Mouse (Mus musculus) forebrain, embryonic 15.5 days (tissue): ENCODE results near the gene B3gnt9. TPM values are rescaled to one million over a fixed set of nuclear protein-coding genes. Genes with fewer than 3 reads are reported as not detected.

Experiments used
- ATAC-seq: fragments of 200-750 bp; cut with Nextera tagmentation; replicated peaks from 2 replicates; pipeline ENCODE4 v1.8.0; 2017; ENCODE audit warnings: mild to moderate bottlenecking, moderate TSS enrichment, moderate library complexity
- H3K27ac ChIP-seq: fragments of 300-500 bp; sonication (generic); replicated peaks from 2 replicates; pipeline ENCODE4 v1.5.1; 2015; ENCODE audit warnings: mild to moderate bottlenecking, inconsistent platforms
- H3K27me3 ChIP-seq: fragments of 300-500 bp; sonication (generic); 2 replicates; pipeline ENCODE4 v1.6.1; 2015; ENCODE audit warnings: inconsistent platforms
- H3K36me3 ChIP-seq: fragments of 300-500 bp; sonication (generic); 2 replicates; pipeline ENCODE4 v1.6.1; 2015; ENCODE audit warnings: mild to moderate bottlenecking, inconsistent platforms
- H3K4me1 ChIP-seq: fragments of 300-500 bp; sonication (generic); 2 replicates; pipeline ENCODE4 v1.6.1; 2015; ENCODE audit warnings: inconsistent platforms
- H3K4me2 ChIP-seq: fragments of 300-500 bp; sonication (generic); replicated peaks from 2 replicates; pipeline ENCODE4 v1.6.1; 2015; ENCODE audit warnings: mild to moderate bottlenecking, inconsistent platforms
- H3K4me3 ChIP-seq: fragments of 300-500 bp; sonication (generic); 2 replicates; pipeline ENCODE4 v1.5.1; 2015; ENCODE audit warnings: mild to moderate bottlenecking, inconsistent platforms
- H3K9ac ChIP-seq: fragments of 300-500 bp; sonication (generic); replicated peaks from 2 replicates; pipeline ENCODE4 v1.6.1; 2015; ENCODE audit warnings: mild to moderate bottlenecking, inconsistent platforms
- H3K9me3 ChIP-seq: fragments of 300-500 bp; sonication (generic); 2 replicates; pipeline ENCODE4 v1.6.1; 2016; ENCODE audit warnings: inconsistent platforms
- WGBS: fragments of 180-500 bp; shearing (Covaris S2); methylation state at CpG from one replicate; pipeline ENCODE4 v1.1.7; 2015; ENCODE audit warnings: mixed read lengths; 5-methylcytosine and 5-hydroxymethylcytosine counted together
- polyA plus RNA-seq: library from polyadenylated mRNA; unstranded; fragments of >200 nt; fragmentation: Nextera tagmentation; extraction: Ambion mirVana; gene quantifications from 2 replicates; pipeline ENCODE4 v1.2.1, GENCODE M21; 2015

B3gnt9 gene
- 2.9 and 3.0 TPM in 2 replicates for polyA plus RNA-seq

DNA sequence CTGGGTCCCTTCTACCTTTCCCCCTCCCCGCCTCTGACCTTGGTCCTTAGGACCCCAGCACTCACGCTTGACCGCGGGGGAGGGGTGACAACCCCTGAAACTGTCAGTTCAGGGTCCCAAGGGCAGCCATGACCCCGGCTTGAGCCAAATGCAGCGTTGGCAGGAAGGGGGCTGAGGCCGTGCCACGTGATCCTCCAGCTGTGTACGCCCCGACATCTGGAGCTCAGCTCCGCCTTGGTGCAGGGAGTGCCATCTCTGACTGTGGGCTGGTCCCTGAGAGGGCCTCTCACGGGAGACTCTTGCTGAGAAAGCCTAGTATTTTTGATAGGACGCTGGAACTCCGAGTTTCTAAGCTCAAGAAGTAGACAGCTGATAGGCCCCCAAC is at the start of gene B3gnt9:
TSS of gene B3gnt9 (minus strand) at position 188 of the 385 bp plus-strand sequence.
- H3K27ac ChIP-seq: no peak within 1 kb of the TSS; the same call in 1 of the 2 replicates

DNA sequence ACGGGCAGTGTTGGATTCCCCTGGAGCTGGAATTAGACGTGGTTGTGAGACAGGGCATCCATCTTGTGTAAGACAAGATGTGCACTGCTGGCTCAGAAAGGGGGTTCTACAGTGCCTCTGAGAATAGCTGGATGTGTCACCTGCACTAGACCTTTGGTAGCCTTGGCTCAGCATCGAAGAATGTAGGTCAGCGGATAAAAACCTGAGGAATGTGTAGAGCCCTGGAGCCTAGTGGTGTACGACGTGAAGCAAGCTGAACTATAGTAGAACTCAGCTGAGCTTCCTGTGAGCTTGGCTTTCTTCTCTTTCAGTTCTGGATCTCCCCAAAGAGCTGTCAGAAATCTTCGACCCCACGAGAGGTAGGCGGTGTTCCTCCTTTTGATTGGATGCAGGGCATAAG is 48.9 kb upstream of the B3gnt9 start:
- Histone ChIP-seq H3K9me3 (no peaks in the 10 kb centered on the region), H3K36me3 (peaks cover 57% of the 10 kb centered on the region), H3K9ac (no peak overlapping the region), H3K4me1 (peaks cover 21% of the 10 kb centered on the region), H3K27me3 (no peaks in the 10 kb centered on the region), H3K27ac (no peak overlapping the region), H3K4me2 (no peak overlapping the region), H3K4me3 (no peak overlapping the region)
- no peak for ATAC-seq
- WGBS: 88% methylated on average over 9 of the region's 9 CpGs

More for the DNA sequence above, at the start of gene B3gnt9:
- Histone ChIP-seq H3K9me3 (no peaks in the 10 kb centered on the region), H3K27me3 (peaks cover 39% of the 10 kb centered on the region), H3K36me3 (peaks cover 20% of the 10 kb centered on the region), H3K9ac (peak within 1 kb of the TSS; percentile 67), H3K4me2 (peak within 1 kb of the TSS; percentile 99), H3K4me1 (peaks cover 29% of the 10 kb centered on the region), H3K4me3 (peak within 1 kb of the TSS; percentile 70)
- ATAC-seq: no peak
- WGBS: 2% methylated on average over 14 of the region's 14 CpGs

DNA sequence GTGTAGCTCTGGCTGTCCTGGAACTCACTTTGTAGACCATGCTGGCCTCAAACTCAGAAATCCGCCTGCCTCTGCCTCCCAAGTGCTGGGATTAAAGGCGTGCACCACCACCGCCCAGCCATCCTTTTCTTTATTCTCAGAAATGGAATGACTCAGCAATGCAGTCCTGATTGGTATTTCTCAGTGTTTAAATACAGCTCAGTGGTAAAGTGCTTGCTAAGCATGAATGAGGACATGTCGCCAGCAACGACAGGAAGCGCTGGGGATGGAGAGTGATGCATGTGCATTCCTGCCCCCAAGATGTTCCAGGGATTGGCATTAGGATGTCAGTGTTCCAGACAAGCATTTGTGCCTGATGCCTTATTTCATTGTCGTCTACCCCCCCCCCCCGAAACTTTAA is 48.4 kb upstream of the B3gnt9 start:
- H3K36me3 ChIP-seq: peaks cover 57% of the 10 kb centered on the region
- no peak overlapping the region for H3K27ac ChIP-seq
- H3K9ac ChIP-seq: no peak overlapping the region
- no peak overlapping the region for H3K4me2 ChIP-seq
- no peaks in the 10 kb centered on the region for H3K9me3 ChIP-seq
- WGBS: 83% methylated on average over 8 of the region's 8 CpGs
- ATAC-seq: no peak
- no peaks in the 10 kb centered on the region for H3K27me3 ChIP-seq
- peaks cover 25% of the 10 kb centered on the region for H3K4me1 ChIP-seq
- no peak overlapping the region for H3K4me3 ChIP-seq

DNA sequence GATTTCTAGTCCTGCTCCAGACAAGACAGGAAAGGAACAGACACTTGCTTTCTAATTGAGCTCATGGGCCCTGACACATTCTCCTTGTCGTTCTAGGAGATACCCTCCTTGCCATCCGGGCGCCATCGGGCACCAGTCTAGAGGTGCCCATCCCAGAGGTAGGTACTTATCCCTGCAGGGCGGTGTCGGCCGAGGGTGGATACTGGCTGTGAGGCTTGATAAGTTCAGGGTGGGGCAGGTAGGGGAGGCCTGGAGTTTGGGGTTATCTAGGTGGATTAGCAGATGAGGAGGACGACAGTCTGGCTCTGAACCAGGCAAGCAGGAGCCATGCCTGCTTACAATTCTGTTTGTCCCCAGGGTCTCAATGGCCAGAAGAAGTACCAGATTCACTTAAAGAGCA is 45.0 kb upstream of the B3gnt9 start:
- Histone ChIP-seq H3K27ac (no peak overlapping the region), H3K4me2 (no peak overlapping the region), H3K4me3 (no peak overlapping the region), H3K4me1 (peaks cover 29% of the 10 kb centered on the region), H3K36me3 (peaks cover 49% of the 10 kb centered on the region), H3K9me3 (no peaks in the 10 kb centered on the region), H3K27me3 (no peaks in the 10 kb centered on the region), H3K9ac (no peak overlapping the region)
- 95% methylated on average over 8 of the region's 8 CpGs for WGBS
- no peak for ATAC-seq

DNA sequence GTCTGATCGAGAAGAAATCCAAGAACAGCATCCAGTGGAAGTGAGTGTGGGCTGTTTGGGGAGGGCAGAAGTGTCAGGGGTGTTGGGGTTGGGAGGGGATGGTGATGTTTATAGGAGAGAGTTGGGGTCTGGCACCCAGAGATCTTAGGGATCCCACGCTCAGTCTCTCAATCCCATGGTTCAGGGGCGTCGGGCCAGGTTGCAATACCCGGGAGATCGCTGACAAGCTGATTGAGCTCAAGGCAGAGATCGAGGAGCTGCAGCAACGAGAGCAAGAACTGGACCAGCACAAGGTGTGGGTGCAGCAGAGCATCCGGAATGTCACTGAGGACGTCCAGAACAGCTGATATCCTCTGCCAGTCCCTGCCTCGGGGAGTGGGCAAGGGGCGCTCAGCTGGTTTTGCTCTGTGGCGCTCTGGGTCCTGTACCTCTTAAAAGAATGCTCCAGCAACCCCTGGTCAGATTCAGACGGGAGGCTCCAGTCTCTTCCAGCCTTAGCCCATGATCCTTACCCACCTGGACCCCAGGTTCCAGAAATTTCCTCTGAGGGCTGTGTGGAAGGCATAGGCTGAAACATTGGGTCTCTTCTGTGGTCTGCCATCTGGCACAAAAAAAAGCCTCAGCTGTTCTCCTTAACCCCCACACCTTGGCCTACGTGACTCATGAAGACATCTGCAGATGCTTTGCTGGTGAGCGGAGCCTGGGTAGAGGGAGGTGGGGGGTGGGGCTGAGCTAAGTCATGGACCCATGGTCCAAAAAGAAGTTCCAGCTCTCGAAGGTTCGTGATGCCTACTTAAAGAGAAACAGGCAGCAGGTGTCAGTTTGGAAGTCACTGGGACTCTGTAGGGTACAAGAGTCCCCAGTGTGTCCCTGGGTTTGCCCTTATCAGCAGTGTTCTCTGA is 43.6 kb upstream of the B3gnt9 start:
- no peaks in the 10 kb centered on the region for H3K9me3 ChIP-seq
- H3K27ac ChIP-seq: no peak overlapping the region
- peak overlapping the region; percentile 88 for H3K4me3 ChIP-seq
- H3K27me3 ChIP-seq: no peaks in the 10 kb centered on the region
- H3K36me3 ChIP-seq: peaks cover 38% of the 10 kb centered on the region
- ATAC-seq: no peak
- peaks cover 24% of the 10 kb centered on the region for H3K4me1 ChIP-seq
- 58% methylated on average over 18 of the region's 18 CpGs for WGBS
- peak overlapping the region; percentile 70 for H3K4me2 ChIP-seq
- peak overlapping the region; percentile 87 for H3K9ac ChIP-seq

DNA sequence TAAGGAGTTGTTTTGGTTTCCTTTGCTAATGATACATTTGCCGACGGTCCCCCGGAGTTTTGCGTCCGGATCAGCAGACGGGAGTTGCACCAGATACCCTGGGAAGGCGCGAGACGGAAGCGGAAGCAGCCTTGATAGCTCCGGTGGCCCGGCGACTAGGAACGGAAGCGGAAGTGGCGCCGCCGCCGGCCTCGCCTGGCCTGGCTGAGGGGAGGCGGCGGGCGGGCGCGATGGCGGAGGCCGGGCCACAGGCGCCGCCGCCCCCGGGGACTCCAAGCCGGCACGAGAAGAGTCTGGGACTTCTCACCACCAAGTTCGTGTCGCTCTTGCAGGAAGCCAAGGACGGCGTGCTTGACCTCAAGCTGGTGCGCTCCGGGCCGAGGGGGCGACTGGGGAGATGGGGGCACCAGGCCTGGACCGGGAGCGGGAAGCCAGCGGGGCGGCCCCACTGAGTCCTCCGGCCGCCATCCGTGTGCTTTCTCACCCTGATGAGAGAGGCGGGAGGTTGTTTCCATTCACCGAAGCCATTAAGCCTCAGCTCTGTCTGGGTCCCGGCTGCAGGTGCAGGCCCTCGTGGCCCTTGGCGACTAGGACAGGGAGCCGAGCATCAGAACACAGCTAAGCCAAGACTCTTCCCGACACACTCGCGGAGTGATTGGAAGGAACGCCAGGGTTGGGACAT is 42.7 kb upstream of the B3gnt9 start, which contains the start of gene E2f4:
TSS of gene E2f4 (plus strand) at position 153 of the 682 bp plus-strand sequence.
- Histone ChIP-seq H3K27ac (peak within 1 kb of the TSS; percentile 42), H3K4me2 (peak within 1 kb of the TSS; percentile 70), H3K4me3 (peak within 1 kb of the TSS; percentile 88), H3K9me3 (no peaks in the 10 kb centered on the region), H3K4me1 (peaks cover 24% of the 10 kb centered on the region), H3K9ac (peak within 1 kb of the TSS; percentile 87), H3K27me3 (no peaks in the 10 kb centered on the region), H3K36me3 (peaks cover 31% of the 10 kb centered on the region)
- WGBS: under 1% methylated on average over 58 of the region's 58 CpGs
- ATAC-seq: peak; percentile 94

DNA sequence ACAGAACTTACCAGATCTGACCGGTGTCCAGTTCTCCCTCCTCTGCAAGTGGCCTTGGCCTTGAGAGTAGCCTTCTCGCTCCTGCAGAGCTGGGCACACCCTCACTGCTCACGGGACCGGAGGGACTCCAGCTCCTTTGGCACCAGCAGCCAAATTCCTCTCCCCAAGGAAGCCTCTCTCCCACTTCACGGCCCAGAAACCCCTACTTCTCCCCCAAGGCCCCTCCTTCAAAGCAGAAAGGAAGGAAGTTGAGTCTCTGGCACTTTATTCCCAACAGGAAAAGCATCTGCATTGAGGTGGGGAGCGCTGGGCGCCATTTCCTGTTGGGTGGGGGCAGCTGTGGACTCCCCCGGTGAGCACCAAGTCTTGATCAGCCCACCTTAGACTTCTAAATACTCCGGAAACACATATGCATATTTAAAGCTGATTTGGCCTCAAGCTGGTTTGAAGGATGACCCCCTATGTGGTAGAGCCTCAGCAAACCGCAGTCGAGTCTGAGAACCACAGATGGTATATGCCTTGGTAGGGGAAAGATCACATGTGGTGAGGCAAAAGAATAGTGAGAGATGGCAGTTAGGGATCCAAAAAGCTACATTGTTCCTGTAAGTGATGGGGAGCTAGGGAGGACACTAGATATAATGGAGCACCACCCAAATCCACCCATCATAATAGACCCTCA is 41.1 kb upstream of the B3gnt9 start, which contains the start of gene Exoc3l:
TSS of gene Exoc3l (minus strand) at position 207 of the 679 bp plus-strand sequence.
- Histone ChIP-seq H3K27ac (peak within 1 kb of the TSS; percentile 14; the same call in 1 of the 2 replicates), H3K4me1 (peaks cover 26% of the 10 kb centered on the region), H3K4me2 (peak within 1 kb of the TSS; percentile 70), H3K27me3 (no peaks in the 10 kb centered on the region), H3K9me3 (no peaks in the 10 kb centered on the region), H3K36me3 (peaks cover 16% of the 10 kb centered on the region), H3K9ac (0 out of 2 replicates have a peak within 1 kb of the TSS, but pooled peaks have one; percentile 87), H3K4me3 (peak within 1 kb of the TSS; percentile 88; the same call in 1 of the 2 replicates)
- 77% methylated on average over 11 of the region's 11 CpGs for WGBS
- no peak for ATAC-seq

DNA sequence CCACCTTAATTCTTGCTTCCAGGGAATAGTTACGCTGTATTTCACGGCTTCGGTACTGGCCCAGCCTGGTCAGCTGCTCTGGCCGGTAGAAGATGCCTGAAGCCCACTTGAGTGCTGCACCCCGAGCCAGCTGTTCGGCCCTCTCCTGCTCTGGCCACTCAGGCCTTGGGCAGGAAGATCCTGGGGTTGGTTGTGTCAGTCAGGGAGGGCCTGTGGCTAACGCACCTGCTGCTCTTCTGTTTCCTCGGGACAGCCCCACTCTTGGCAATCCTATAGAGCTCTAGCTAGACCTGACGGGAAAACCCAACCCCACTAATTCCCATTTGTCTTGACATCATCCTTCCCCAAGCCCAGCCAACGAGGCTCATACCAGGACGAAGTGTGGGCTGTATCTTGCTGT is 40.3 kb upstream of the B3gnt9 start:
- Histone ChIP-seq H3K4me1 (peaks cover 34% of the 10 kb centered on the region), H3K9me3 (no peaks in the 10 kb centered on the region), H3K4me2 (no peak overlapping the region), H3K27ac (no peak overlapping the region), H3K9ac (no peak overlapping the region), H3K27me3 (0 out of 2 replicates have a peak, but pooled peaks cover 4% of the 10 kb centered on the region), H3K4me3 (no peak overlapping the region), H3K36me3 (peaks cover 8% of the 10 kb centered on the region)
- 74% methylated on average over 11 of the region's 11 CpGs for WGBS
- ATAC-seq: no peak

DNA sequence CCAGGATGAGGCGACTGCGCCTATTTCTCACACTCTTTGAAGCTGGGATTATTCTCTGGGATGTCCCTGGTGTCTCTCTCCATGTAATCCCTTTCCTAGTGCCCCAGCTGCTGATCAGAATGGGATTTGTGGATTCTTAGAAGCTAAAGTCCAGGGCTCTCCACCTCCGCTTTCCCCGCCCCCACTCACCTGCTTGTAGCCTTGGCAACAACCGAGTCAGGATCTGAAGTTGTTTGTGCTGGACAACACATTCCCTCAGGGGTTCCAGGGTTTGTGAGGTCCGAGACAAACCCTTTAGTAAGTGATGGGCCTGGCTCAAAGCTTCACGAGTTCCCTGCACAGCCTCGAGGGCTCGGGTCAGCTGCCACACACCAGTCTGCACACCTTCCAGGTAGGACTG is 39.8 kb upstream of the B3gnt9 start:
- Histone ChIP-seq H3K4me2 (no peak overlapping the region), H3K36me3 (peaks cover 4% of the 10 kb centered on the region; the same call in 1 of the 2 replicates), H3K9me3 (no peaks in the 10 kb centered on the region), H3K27me3 (0 out of 2 replicates have a peak, but pooled peaks cover 4% of the 10 kb centered on the region), H3K4me3 (no peak overlapping the region), H3K27ac (no peak overlapping the region), H3K9ac (no peak overlapping the region), H3K4me1 (peaks cover 38% of the 10 kb centered on the region)
- ATAC-seq: no peak
- WGBS: 58% methylated on average over 9 of the region's 9 CpGs

DNA sequence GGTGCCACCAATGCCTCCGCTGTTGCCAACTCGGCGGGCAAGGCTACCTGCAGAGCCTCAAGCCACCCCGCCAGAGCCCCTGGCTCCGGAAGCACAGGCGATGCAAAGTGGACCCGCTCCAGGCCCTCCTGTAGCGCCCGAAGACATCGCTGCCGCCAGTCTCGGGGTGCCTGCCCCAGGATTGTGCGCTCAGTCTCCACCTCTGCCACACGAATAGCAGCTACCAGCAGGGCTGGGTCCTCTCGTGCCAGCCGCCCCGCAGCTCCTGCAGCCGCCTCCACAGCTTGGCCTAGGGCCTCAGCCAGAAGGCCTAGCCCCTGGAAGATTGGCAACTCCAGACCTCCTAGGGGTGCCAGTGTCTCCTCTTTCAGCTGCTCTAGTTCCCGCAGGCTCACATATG is 38.5 kb upstream of the B3gnt9 start:
- no peaks in the 10 kb centered on the region for H3K9me3 ChIP-seq

DNA sequence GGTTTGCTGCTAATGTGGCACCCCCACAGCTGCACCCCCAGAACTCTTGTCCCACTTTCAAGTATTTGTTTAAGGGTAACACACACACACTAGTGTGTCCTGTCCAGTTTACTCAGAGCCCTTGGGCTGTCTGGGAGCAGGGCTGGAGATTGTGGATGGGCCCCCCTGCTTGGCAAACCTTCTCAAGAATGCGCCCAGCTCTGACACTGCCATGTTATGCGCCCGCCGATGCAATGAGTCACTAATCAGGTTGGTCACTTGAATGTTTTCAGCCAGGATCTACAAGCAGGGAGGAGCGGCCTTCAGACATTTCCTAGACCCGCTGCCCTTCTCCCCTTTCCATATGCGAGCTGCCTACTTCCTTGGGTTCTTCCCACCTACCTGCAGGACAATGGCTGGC is 37.5 kb upstream of the B3gnt9 start:
- 85% methylated on average over 7 of the region's 7 CpGs for WGBS
- no peaks in the 10 kb centered on the region for H3K36me3 ChIP-seq
- H3K4me1 ChIP-seq: peaks cover 37% of the 10 kb centered on the region
- 0 out of 2 replicates have a peak, but pooled peaks cover 4% of the 10 kb centered on the region for H3K27me3 ChIP-seq
- no peak overlapping the region for H3K27ac ChIP-seq
- H3K9ac ChIP-seq: no peak overlapping the region
- no peaks in the 10 kb centered on the region for H3K9me3 ChIP-seq
- H3K4me3 ChIP-seq: no peak overlapping the region
- ATAC-seq: no peak
- no peak overlapping the region for H3K4me2 ChIP-seq

More for the DNA sequence above, 38.5 kb upstream of the B3gnt9 start:
- Histone ChIP-seq H3K27me3 (0 out of 2 replicates have a peak, but pooled peaks cover 4% of the 10 kb centered on the region), H3K27ac (no peak overlapping the region), H3K4me1 (peaks cover 32% of the 10 kb centered on the region), H3K9ac (no peak overlapping the region), H3K36me3 (no peaks in the 10 kb centered on the region), H3K4me3 (no peak overlapping the region), H3K4me2 (no peak overlapping the region)
- WGBS: 76% methylated on average over 19 of the region's 19 CpGs
- no peak for ATAC-seq
